Mouse (Mus musculus) small intestine, adult 2 months (tissue): ENCODE data around the gene Hectd1.

Experiments used
- CTCF ChIP-seq: fragments of 200-500 bp; IDR thresholded peaks from 2 replicates; pipeline ENCODE4 v1.5.1; 2012; ENCODE audit warnings: low read depth, mild to moderate bottlenecking, control low read depth, inconsistent platforms, low read length, moderate library complexity, mixed read lengths; ENCODE audit not compliant: insufficient replicate concordance, insufficient read length; ENCODE audit errors: extremely low read depth
- POLR2A ChIP-seq: fragments of 200-500 bp; IDR thresholded peaks from 2 replicates; pipeline ENCODE4 v1.6.1; 2012; ENCODE audit warnings: low read depth, mild to moderate bottlenecking, control low read depth, inconsistent platforms, low read length, moderate library complexity

DNA sequence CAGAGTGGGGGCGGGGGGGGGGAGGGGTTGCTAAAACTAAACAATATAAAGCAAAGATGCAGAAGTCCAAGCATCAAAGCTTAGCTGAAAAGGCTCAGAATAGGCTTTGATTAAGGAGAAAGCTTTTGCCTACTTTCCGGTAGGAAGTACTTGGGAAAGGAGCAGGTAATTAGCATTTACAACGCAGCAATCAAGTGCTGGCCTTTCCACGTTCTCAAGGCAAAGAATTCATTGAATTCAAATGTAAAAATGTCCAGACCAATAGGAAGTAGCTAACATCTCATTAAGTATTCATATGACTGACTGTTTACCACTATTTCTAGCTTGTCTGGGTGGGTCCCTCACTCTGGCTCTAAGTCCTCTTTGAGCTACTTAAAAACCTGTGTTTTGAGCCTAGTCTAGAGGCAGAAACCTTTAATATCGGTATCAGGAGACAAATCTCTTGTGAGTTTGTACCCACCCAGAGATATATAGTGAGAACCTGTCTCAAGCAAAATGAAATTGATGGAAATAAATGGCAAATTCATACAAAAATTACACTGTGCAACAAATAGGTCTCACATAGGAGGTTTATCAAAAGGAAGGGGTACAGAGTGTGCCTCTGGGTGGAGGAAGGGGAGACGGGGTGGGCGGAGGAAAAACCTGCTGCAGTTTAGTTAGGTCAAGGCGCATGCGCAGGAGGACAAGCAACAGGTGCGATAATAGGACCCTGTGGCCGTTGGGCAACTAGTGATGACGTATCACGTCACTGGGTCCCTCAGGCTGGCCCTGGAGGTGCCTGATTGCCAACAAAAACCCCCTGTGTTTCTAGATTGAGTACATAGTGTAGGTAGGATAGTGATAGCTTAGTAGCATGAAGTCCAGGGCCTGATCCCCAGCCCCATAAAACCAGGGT is 29.0 kb upstream of the Hectd1 start:
- TF ChIP-seq POLR2A (no peak), CTCF (no peak)
